Mouse (Mus musculus) ES-E14 (cell line): ENCODE measurements around the gene Cd151. TPM values are rescaled to one million over a fixed set of nuclear protein-coding genes. Genes with fewer than 3 reads are reported as not detected.
A peak's percentile ranks its signal among the peaks of the same experiment; 100 is the strongest.

Experiments
- DNase-seq: peaks from one replicate; pipeline ENCODE4 v3.0.0-alpha.2; 2013; ENCODE audit warnings: low read depth, low spot score
- H3K27ac ChIP-seq: 2 replicates; pipeline ENCODE4 v1.5.1; 2012; ENCODE audit warnings: low read depth, mild to moderate bottlenecking, low read length, moderate library complexity, mixed read lengths; ENCODE audit not compliant: poor library complexity, insufficient read depth, severe bottlenecking
- H3K36me3 ChIP-seq: 2 replicates; pipeline ENCODE4 v1.6.1; 2012; ENCODE audit warnings: mild to moderate bottlenecking, low read length, moderate library complexity, mixed read lengths; ENCODE audit not compliant: control insufficient read depth, poor library complexity, insufficient read depth, severe bottlenecking
- H3K4me1 ChIP-seq, 2 experiments: fragments of 150-350 bp in 1 of 2; sonication (generic) in 1 of 2; 2 replicates each; pipeline ENCODE4 v1.6.1; 2012; ENCODE audit warnings: low read length in 2 of 2, mild to moderate bottlenecking in 1 of 2, mixed read lengths in 1 of 2; ENCODE audit not compliant: control insufficient read depth in 2 of 2, insufficient read depth in 2 of 2, poor library complexity in 1 of 2
- H3K4me3 ChIP-seq, 2 experiments: fragments of 150-350 bp in 1 of 2; sonication (generic) in 1 of 2; 2 replicates each; pipeline ENCODE4 v1.5.1; 2012; ENCODE audit warnings: low read length in 2 of 2, low read depth in 1 of 2, mild to moderate bottlenecking in 1 of 2, mixed read lengths in 1 of 2; ENCODE audit not compliant: insufficient read depth in 1 of 2, poor library complexity in 1 of 2, severe bottlenecking in 1 of 2
- H3K9ac ChIP-seq: 2 replicates; pipeline ENCODE4 v1.6.1; 2012; ENCODE audit warnings: low read depth, mild to moderate bottlenecking, low read length, mixed read lengths; ENCODE audit not compliant: poor library complexity, insufficient read depth, severe bottlenecking
- H3K9me3 ChIP-seq: fragments of 150-350 bp; sonication (generic); 2 replicates; pipeline ENCODE4 v1.6.1; 2012; ENCODE audit warnings: low read depth, mild to moderate bottlenecking, low read length; ENCODE audit not compliant: control insufficient read depth, insufficient read depth
- CHD2 ChIP-seq: IDR thresholded peaks from 2 replicates; pipeline ENCODE4 v1.6.1; 2014; ENCODE audit warnings: mild to moderate bottlenecking, low read depth, low read length, inconsistent platforms
- HCFC1 ChIP-seq: IDR thresholded peaks from 2 replicates; pipeline ENCODE4 v1.6.1; 2012; ENCODE audit warnings: low read length, inconsistent platforms, borderline replicate concordance; ENCODE audit not compliant: insufficient read depth
- MAFK ChIP-seq: IDR thresholded peaks from 2 replicates; pipeline ENCODE4 v1.6.1; 2014; ENCODE audit warnings: mild to moderate bottlenecking, low read depth, low read length, inconsistent platforms; ENCODE audit not compliant: insufficient read depth
- ZC3H11A ChIP-seq: IDR thresholded peaks from 2 replicates; pipeline ENCODE4 v1.6.1; 2012; ENCODE audit warnings: low read depth, mild to moderate bottlenecking, inconsistent platforms, low read length, borderline replicate concordance
- ZNF384 ChIP-seq: IDR thresholded peaks from 2 replicates; pipeline ENCODE4 v1.6.1; 2012; ENCODE audit warnings: low read depth, low read length, inconsistent platforms
- in situ Hi-C, 2 experiments: fragments of 600-800 bp; cut with MboI; formaldehyde crosslinking; loops; one replicate each; pipeline ENCODE4 v1.15.1; 2025; ENCODE audit warnings: low sequenced_read_pairs in 2 of 2, inconsistent platforms in 1 of 2; ENCODE audit not compliant: unreplicated experiment in 2 of 2
- total RNA-seq: library from RNA; depleted of rRNA; stranded (reverse); fragments of 300-350 nt; gene quantifications from 2 replicates; pipeline ENCODE4 v1.2.3, GENCODE M21; 2012

Cd151 gene
- total RNA-seq, 1 experiment = 238 TPM

DNA sequence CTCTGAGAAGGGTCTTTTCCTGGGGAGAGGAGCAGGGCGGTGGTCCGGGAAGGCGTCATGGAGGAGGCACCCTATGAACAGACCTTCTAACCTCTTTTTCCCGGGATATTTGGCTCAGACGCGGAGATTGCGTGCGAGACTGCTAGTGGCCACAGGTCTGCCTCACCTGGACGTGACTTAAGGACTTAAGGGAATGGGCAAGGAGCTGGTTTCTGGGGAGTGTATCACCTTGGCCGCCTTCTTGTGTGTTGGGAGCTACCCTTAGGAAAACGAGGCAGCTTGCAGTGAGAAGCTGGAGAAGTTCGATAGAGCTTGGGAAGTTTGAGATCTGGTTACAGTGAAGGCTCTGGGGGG is 8.6 kb downstream of the Cd151 start:
- H3K4me3 ChIP-seq = peak overlapping the region; percentile 88 to 98
- H3K36me3 ChIP-seq = peaks cover 13% of the 10 kb centered on the region
- peaks cover 0 to 11% of the 10 kb centered on the region in 2 experiments; a peak in 2 of 4 replicates for H3K4me1 ChIP-seq
- no peaks in the 10 kb centered on the region for H3K9me3 ChIP-seq
- in situ Hi-C loops = no loop called here
- no peak overlapping the region for H3K27ac ChIP-seq
- TF ChIP-seq ZNF384 = no peak
- no peak for TF ChIP-seq CHD2
- H3K9ac ChIP-seq = peak overlapping the region; percentile 89
- no peak for DNase-seq

GRCm38 (mm10) chr7:141476226-141476980 is 9.2 kb downstream of the Cd151 start:
- H3K27ac ChIP-seq = peak overlapping the region; percentile 36; the same call in 1 of the 2 replicates
- H3K36me3 ChIP-seq = peaks cover 9% of the 10 kb centered on the region
- DNase-seq = no peak
- TF ChIP-seq HCFC1 = no peak
- no peak for TF ChIP-seq ZC3H11A
- TF ChIP-seq ZNF384 = no peak
- TF ChIP-seq CHD2 = no peak
- TF ChIP-seq MAFK = no peak
- H3K4me1 ChIP-seq = peaks cover 3 to 13% of the 10 kb centered on the region in 2 experiments; a peak in 2 of 4 replicates
- in situ Hi-C loops = no loop called here
- peak overlapping the region; percentile 89 for H3K9ac ChIP-seq
- no peaks in the 10 kb centered on the region for H3K9me3 ChIP-seq
- peak overlapping the region; percentile 88 to 98 for H3K4me3 ChIP-seq

GRCm38 (mm10) chr7:141476981-141477370 is 9.8 kb downstream of the Cd151 start:
- TF ChIP-seq HCFC1 (no peak), ZC3H11A (no peak), MAFK (no peak), CHD2 (no peak), ZNF384 (no peak)
- Histone ChIP-seq H3K4me3 (peak overlapping the region in 1 of 2 experiments; percentile 6; a peak in 1 of 4 replicates), H3K27ac (no peak overlapping the region), H3K9me3 (no peaks in the 10 kb centered on the region), H3K36me3 (peaks cover 7% of the 10 kb centered on the region), H3K4me1 (peaks cover 3 to 15% of the 10 kb centered on the region in 2 experiments; a peak in 2 of 4 replicates), H3K9ac (no peak overlapping the region)
- no peak for DNase-seq
- in situ Hi-C loops = no loop called here

- no peak overlapping the region for H3K4me3 ChIP-seq
- in situ Hi-C loops = no loop called here
- TF ChIP-seq HCFC1 = no peak
- DNase-seq = no peak
- H3K27ac ChIP-seq = no peak overlapping the region
- H3K4me1 ChIP-seq = peaks cover 3 to 16% of the 10 kb centered on the region in 2 experiments; a peak in 2 of 4 replicates
- H3K9ac ChIP-seq = no peak overlapping the region
- H3K36me3 ChIP-seq = peaks cover 2% of the 10 kb centered on the region
- H3K9me3 ChIP-seq = no peaks in the 10 kb centered on the region
Observed at GRCm38 (mm10) chr7:141477578-141478269, 10.5 kb downstream of the Cd151 start.

- TF ChIP-seq CHD2 (no peak), ZC3H11A (no peak), MAFK (no peak), HCFC1 (no peak), ZNF384 (no peak)
- Histone ChIP-seq H3K9me3 (no peaks in the 10 kb centered on the region), H3K4me1 (peaks cover 4 to 15% of the 10 kb centered on the region in 2 experiments; a peak in 2 of 4 replicates), H3K36me3 (no peaks in the 10 kb centered on the region), H3K27ac (no peak overlapping the region), H3K4me3 (no peak overlapping the region), H3K9ac (no peak overlapping the region)
- in situ Hi-C loops = no loop called here
- no peak for DNase-seq
Observed at GRCm38 (mm10) chr7:141478270-141478748, 11.1 kb downstream of the Cd151 start.
